Mouse (Mus musculus) kidney, adult 2 months (tissue): Measurements from ENCODE around the gene Iah1. TPM values are rescaled to one million over a fixed set of nuclear protein-coding genes. Genes with fewer than 3 reads are reported as not detected.

Source experiments
- DNase-seq: peaks from one replicate; pipeline ENCODE4 v3.0.0; 2021
- H3K27ac ChIP-seq: fragments of 200-500 bp; 2 replicates; pipeline ENCODE4 v1.5.1; 2012; ENCODE audit warnings: low read depth, low read length, control low read depth, inconsistent platforms; ENCODE audit not compliant: insufficient read depth
- H3K27me3 ChIP-seq: fragments of 200-500 bp; replicated peaks from 2 replicates; pipeline ENCODE4 v1.6.1; 2012; ENCODE audit warnings: mild to moderate bottlenecking, moderate library complexity, low read length, inconsistent platforms; ENCODE audit not compliant: control insufficient read depth, insufficient read depth
- H3K36me3 ChIP-seq: fragments of 200-500 bp; 2 replicates; pipeline ENCODE4 v1.6.1; 2012; ENCODE audit warnings: mild to moderate bottlenecking, moderate library complexity, low read length, inconsistent platforms; ENCODE audit not compliant: control insufficient read depth, insufficient read depth
- H3K4me1 ChIP-seq: fragments of 200-500 bp; 2 replicates; pipeline ENCODE4 v1.6.1; 2011; ENCODE audit warnings: low read length; ENCODE audit not compliant: control insufficient read depth, insufficient read depth
- H3K4me3 ChIP-seq: fragments of 200-500 bp; 2 replicates; pipeline ENCODE4 v1.5.1; 2011; ENCODE audit warnings: mild to moderate bottlenecking, low read depth, low read length, control low read depth; ENCODE audit not compliant: insufficient read depth
- CTCF ChIP-seq: fragments of 200-500 bp; conservative IDR thresholded peaks from 2 replicates; pipeline ENCODE4 v1.5.1; 2011; ENCODE audit warnings: low read depth, mild to moderate bottlenecking, control low read depth, low read length, moderate library complexity, mixed read lengths; ENCODE audit not compliant: insufficient read depth, insufficient read length
- POLR2A ChIP-seq: fragments of 200-500 bp; IDR thresholded peaks from one replicate; pipeline ENCODE4 v1.6.1; 2011; ENCODE audit warnings: low read depth, low read length, control low read depth
- WGBS: fragments of 180-500 bp; shearing (Covaris S2); methylation state at CpG from one replicate; pipeline ENCODE4 v1.1.7; 2018; 5-methylcytosine and 5-hydroxymethylcytosine counted together
- polyA plus RNA-seq: library from polyadenylated mRNA; depleted of rRNA; stranded (reverse); fragments of >200 nt; gene quantifications from 2 replicates; pipeline ENCODE4 v1.2.3, GENCODE M21; 2012

Iah1 gene
- polyA plus RNA-seq, 1 experiment = 498 TPM

DNA sequence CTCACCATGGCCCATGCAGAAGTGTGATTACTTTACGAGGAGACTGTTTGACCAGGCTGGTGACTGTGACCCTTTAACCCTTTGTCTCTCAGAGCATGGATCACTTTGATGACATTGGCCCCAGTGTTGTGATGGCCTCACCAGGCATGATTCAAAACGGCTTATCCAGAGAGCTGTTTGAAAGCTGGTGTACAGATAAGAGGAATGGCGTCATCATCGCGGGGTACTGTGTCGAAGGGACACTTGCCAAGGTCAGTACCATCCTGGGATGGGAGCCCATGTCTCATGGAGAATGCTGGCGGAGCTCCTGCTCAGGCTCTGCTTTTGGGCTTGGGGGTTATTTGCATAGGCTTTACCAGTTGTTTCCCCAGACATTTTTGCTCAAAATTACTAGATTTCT is 14.9 kb upstream of the Iah1 start:
- TF ChIP-seq POLR2A (no peak), CTCF (no peak)
- Histone ChIP-seq H3K4me1 (peaks cover 8% of the 10 kb centered on the region), H3K4me3 (no peak overlapping the region), H3K27ac (peak overlapping the region; percentile 95), H3K36me3 (peaks cover 3% of the 10 kb centered on the region; the same call in 1 of the 2 replicates), H3K27me3 (no peaks in the 10 kb centered on the region)
- no peak for DNase-seq
- 78% methylated on average over 7 of the region's 7 CpGs for WGBS

GRCm38 (mm10) chr12:21301932-21302331 is 14.3 kb upstream of the Iah1 start:
- Histone ChIP-seq H3K27ac (peak overlapping the region; percentile 95), H3K27me3 (no peaks in the 10 kb centered on the region), H3K4me3 (no peak overlapping the region), H3K36me3 (peaks cover 3% of the 10 kb centered on the region; the same call in 1 of the 2 replicates), H3K4me1 (peaks cover 8% of the 10 kb centered on the region)
- peak; percentile 76 for DNase-seq
- TF ChIP-seq CTCF (no peak), POLR2A (no peak)
- 44% methylated on average over 8 of the region's 8 CpGs for WGBS

- DNase-seq = peak; percentile 92
- WGBS = 36% methylated on average over 5 of the region's 5 CpGs
- TF ChIP-seq CTCF (no peak), POLR2A (no peak)
- Histone ChIP-seq H3K36me3 (peaks cover 3% of the 10 kb centered on the region; the same call in 1 of the 2 replicates), H3K27me3 (no peaks in the 10 kb centered on the region), H3K4me3 (no peak overlapping the region), H3K27ac (peak overlapping the region; percentile 95), H3K4me1 (peaks cover 8% of the 10 kb centered on the region)
These were observed 13.8 kb upstream of the Iah1 start for GRCm38 (mm10) chr12:21302361-21302783.

GRCm38 (mm10) chr12:21305741-21306140 is 10.4 kb upstream of the Iah1 start:
- 0 out of 2 replicates have a peak, but pooled peaks cover 3% of the 10 kb centered on the region for H3K36me3 ChIP-seq
- peaks cover 8% of the 10 kb centered on the region for H3K4me1 ChIP-seq
- 88% methylated on average over 4 of the region's 4 CpGs for WGBS
- no peak overlapping the region for H3K27ac ChIP-seq
- TF ChIP-seq CTCF (no peak), POLR2A (no peak)
- H3K27me3 ChIP-seq = no peaks in the 10 kb centered on the region
- no peak overlapping the region for H3K4me3 ChIP-seq
- DNase-seq = peak; percentile 72

DNA sequence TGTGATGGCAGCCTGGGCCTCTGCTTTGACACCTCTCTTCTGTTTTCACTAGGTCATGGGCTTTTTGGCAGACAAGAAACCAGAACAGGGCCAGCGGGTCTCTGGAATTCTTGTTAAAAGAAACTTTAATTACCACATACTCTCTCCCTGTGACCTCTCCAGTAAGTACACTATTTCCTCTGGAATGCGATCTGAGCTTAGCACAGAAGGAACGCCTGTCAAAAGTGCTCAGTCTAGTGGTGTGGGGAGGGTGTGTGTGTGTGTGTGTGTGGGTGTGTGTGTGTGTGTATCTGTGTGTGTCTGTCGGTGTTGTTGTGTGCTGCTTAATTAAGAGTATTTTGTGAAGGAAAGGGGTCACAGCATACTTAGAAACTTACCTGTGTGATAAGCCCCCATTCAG is 9.5 kb upstream of the Iah1 start:
- Histone ChIP-seq H3K4me3 (no peak overlapping the region), H3K27ac (no peak overlapping the region), H3K4me1 (peaks cover 2% of the 10 kb centered on the region; the same call in 1 of the 2 replicates), H3K36me3 (no peaks in the 10 kb centered on the region), H3K27me3 (no peaks in the 10 kb centered on the region)
- no peak for DNase-seq
- 42% methylated on average over 4 of the region's 4 CpGs for WGBS
- TF ChIP-seq CTCF (no peak), POLR2A (no peak)

DNA sequence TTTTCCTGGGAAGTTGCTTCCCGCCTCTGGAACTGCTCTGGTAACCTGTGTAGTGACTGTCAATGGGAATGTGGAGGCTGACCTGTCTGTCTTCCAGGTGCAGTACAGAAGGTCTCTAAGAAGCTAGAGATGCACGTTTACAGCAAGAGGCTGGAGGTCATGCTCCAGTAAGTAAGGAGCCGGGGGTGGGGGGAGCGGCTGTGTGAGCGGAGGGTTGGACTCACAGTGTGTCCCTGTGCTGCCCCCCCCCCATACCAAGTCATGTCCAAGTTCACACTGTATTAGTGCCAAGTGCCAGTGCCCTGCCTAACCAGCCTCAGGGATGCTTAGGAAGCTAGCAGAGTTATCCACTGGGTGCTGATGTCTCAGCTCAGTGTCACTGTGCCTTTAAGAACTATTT is 4.0 kb upstream of the Iah1 start:
- no peak overlapping the region for H3K4me3 ChIP-seq
- peaks cover 2% of the 10 kb centered on the region; the same call in 1 of the 2 replicates for H3K4me1 ChIP-seq
- H3K36me3 ChIP-seq = no peaks in the 10 kb centered on the region
- DNase-seq = peak; percentile 31
- H3K27ac ChIP-seq = no peak overlapping the region
- H3K27me3 ChIP-seq = no peaks in the 10 kb centered on the region
- 43% methylated on average over 5 of the region's 5 CpGs for WGBS
- no peak for TF ChIP-seq CTCF
- no peak for TF ChIP-seq POLR2A

GRCm38 (mm10) chr12:21316869-21317265 is 678 bp downstream of the Iah1 start:
- DNase-seq = peak; percentile 54
- H3K4me1 ChIP-seq = peaks cover 29% of the 10 kb centered on the region
- peak overlapping the region; percentile 88 for H3K27ac ChIP-seq
- TF ChIP-seq CTCF = no peak
- TF ChIP-seq POLR2A = no peak
- H3K36me3 ChIP-seq = peaks cover 2% of the 10 kb centered on the region; the same call in 1 of the 2 replicates
- H3K27me3 ChIP-seq = no peaks in the 10 kb centered on the region
- WGBS = 20% methylated on average over 7 of the region's 7 CpGs
- H3K4me3 ChIP-seq = peak overlapping the region; percentile 92
